Mouse (Mus musculus) myocyte (in vitro differentiated cells): ENCODE data around the gene Cpa2.
A peak's percentile ranks its signal among the peaks of the same experiment; 100 is the strongest.

Experiments used
- CEBPB ChIP-seq: IDR thresholded peaks from 2 replicates; pipeline ENCODE4 v1.6.1; 2011; ENCODE audit warnings: mild to moderate bottlenecking, moderate library complexity; ENCODE audit not compliant: poor library complexity, insufficient read depth, severe bottlenecking
- E2F4 ChIP-seq: IDR thresholded peaks from one replicate; pipeline ENCODE4 v1.6.1; 2011; ENCODE audit warnings: mild to moderate bottlenecking, control low read depth, moderate library complexity; ENCODE audit not compliant: insufficient read depth
- MAX ChIP-seq: IDR thresholded peaks from one replicate; pipeline ENCODE4 v1.6.1; 2011; ENCODE audit warnings: low read depth, mild to moderate bottlenecking, control low read depth
- MYOD1 ChIP-seq, 3 experiments: IDR thresholded peaks; one replicate each; pipeline ENCODE4 v1.6.1; 2011; ENCODE audit warnings: control low read depth in 2 of 3, low read depth in 2 of 3, mild to moderate bottlenecking in 2 of 3, moderate library complexity in 1 of 3; ENCODE audit not compliant: insufficient read length in 2 of 3, control insufficient read depth in 1 of 3
- POLR2A ChIP-seq: IDR thresholded peaks from one replicate; pipeline ENCODE4 v1.6.1; 2011; ENCODE audit warnings: low read depth, mild to moderate bottlenecking, control low read depth, moderate library complexity; ENCODE audit not compliant: insufficient read length
- POLR2AphosphoS2 ChIP-seq: IDR thresholded peaks from one replicate; pipeline ENCODE4 v1.6.1; 2011; ENCODE audit warnings: low read depth, control low read depth; ENCODE audit not compliant: insufficient read length
- TCF12 ChIP-seq: IDR thresholded peaks from one replicate; pipeline ENCODE4 v1.6.1; 2011; ENCODE audit warnings: mild to moderate bottlenecking, control low read depth; ENCODE audit not compliant: poor library complexity, insufficient read depth, severe bottlenecking

DNA sequence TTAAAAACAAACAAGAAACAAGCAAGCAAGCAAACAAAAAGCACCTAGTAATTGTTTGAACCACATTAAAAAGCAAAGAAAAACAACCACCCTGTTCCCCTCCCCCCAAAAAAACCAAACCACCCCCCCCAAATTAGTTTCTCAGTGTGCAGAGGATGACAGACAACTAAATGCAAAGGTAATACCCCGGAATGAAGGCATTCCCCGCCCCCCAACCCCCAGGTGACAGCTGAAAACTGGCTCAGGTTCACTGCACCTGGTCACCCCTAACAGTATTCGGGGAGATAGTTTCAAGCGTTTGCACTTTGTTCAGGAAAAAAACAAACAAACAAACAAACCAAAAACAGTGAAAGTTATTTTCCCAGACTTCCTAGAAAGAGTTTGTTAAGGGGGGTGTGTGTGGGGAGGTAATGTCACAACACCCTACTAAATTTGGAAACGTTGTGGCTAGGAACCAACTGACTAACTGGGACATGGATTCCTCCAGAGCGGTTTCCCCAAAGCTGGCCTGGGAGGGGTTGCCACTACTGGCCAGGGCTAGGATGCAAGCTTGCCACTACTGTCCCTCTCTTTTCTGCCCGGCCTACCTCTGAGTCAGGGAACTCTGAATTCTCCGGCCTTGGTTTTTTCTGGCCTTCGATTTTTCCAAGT lies 6.4 kb downstream of the Cpa2 start:
- TF ChIP-seq POLR2AphosphoS2 (no peak), MAX (no peak), POLR2A (no peak), TCF12 (no peak), E2F4 (no peak), MYOD1 (IDR thresholded peaks at IDR 0.05; ENCODE audit: control insufficient read depth in 1 of 3, insufficient read length in 2 of 3, low read depth in 2 of 3) (no peak), CEBPB (peak; percentile 60; the same call in 1 of the 2 replicates)
